Mouse (Mus musculus) thymus, adult 2 months (tissue): ENCODE measurements around the gene Gm20388. TPM values are rescaled to one million over a fixed set of nuclear protein-coding genes. Genes with fewer than 3 reads are reported as not detected.
"Not testable (repeated sequence)": the region's sequence is repeated elsewhere in the genome, so short reads cannot be mapped to it uniquely, and the experiment has no call there.

ENCODE experiments used
- DNase-seq: peaks from one replicate; pipeline ENCODE4 v3.0.0; 2021
- H3K27ac ChIP-seq: fragments of 200-500 bp; 2 replicates; pipeline ENCODE4 v1.5.1; 2012; ENCODE audit warnings: low read length, control low read depth; ENCODE audit not compliant: control insufficient read depth, insufficient read depth
- H3K27me3 ChIP-seq: fragments of 200-500 bp; 2 replicates; pipeline ENCODE4 v1.6.1; 2012; ENCODE audit warnings: mild to moderate bottlenecking, low read length, moderate library complexity, mixed read lengths; ENCODE audit not compliant: control insufficient read depth, insufficient read depth
- H3K36me3 ChIP-seq: fragments of 200-500 bp; 2 replicates; pipeline ENCODE4 v1.6.1; 2012; ENCODE audit warnings: mild to moderate bottlenecking, low read length, moderate library complexity; ENCODE audit not compliant: control insufficient read depth, insufficient read depth
- H3K4me1 ChIP-seq: fragments of 200-500 bp; replicated peaks from 2 replicates; pipeline ENCODE4 v1.6.1; 2012; ENCODE audit warnings: low read length; ENCODE audit not compliant: control insufficient read depth, insufficient read depth
- H3K4me3 ChIP-seq: fragments of 200-500 bp; 2 replicates; pipeline ENCODE4 v1.5.1; 2012; ENCODE audit warnings: mild to moderate bottlenecking, low read length, control low read depth, moderate library complexity; ENCODE audit not compliant: control insufficient read depth, insufficient read depth
- CTCF ChIP-seq: fragments of 200-500 bp; IDR thresholded peaks from 2 replicates; pipeline ENCODE4 v1.5.1; 2012; ENCODE audit warnings: mild to moderate bottlenecking, control low read depth, low read length, moderate library complexity, borderline replicate concordance; ENCODE audit not compliant: control insufficient read depth, poor library complexity, insufficient read depth; ENCODE audit errors: extremely low read depth
- POLR2A ChIP-seq: fragments of 200-500 bp; IDR thresholded peaks from 2 replicates; pipeline ENCODE4 v1.6.1; 2012; ENCODE audit warnings: mild to moderate bottlenecking, low read length, control low read depth, moderate library complexity; ENCODE audit not compliant: control insufficient read depth, poor library complexity, insufficient read depth; ENCODE audit errors: extremely low read depth
- WGBS: fragments of 180-500 bp; shearing (Covaris S2); methylation state at CpG from one replicate; pipeline ENCODE4 v1.1.7; 2018; 5-methylcytosine and 5-hydroxymethylcytosine counted together
- polyA plus RNA-seq: library from polyadenylated mRNA; depleted of rRNA; stranded (reverse); fragments of >200 nt; gene quantifications from 2 replicates; pipeline ENCODE4 v1.2.3, GENCODE M21; 2012

Gm20388 gene
- polyA plus RNA-seq, 1 experiment = 103 TPM

DNA sequence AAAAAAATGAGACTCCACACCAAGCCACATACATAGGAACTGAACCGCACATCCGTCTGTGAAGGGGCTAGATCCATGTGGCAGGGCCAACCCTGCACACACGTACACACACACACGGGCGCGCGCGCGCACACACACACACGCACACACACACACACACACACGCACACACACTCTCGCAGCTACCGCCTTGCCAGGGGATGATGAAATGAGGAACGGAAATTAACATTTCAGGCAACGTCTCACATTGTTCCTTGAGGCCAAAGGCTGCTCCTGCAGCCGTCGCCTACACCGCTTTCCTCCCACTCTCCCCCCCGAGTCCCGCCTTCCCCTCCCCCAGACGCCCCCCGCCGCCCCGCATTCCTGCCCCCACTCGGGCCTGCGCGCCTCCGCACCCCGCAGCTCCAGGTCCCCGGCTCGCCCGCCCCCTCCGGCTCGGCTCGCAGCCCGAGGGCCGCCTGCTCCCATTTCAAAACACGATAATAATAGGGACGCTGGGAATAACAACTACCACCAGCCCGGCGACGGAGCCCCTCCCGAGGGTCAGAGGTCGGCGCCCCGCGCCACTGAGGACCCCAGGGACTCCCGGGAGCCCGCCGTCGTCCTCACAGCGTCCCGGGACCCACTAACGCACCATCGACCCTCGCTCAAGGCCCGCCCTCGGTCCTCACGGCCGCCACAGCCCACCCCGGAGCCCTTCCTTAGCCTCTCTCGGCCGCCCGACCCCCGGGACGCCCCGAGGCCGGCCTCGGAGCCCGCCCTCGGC is 3130.6 kb downstream of the Gm20388 start:
- under 1% methylated on average over 70 of the region's 71 CpGs for WGBS
- H3K27me3 ChIP-seq = no peaks in the 10 kb centered on the region
- H3K36me3 ChIP-seq = no peaks in the 10 kb centered on the region
- no peak for TF ChIP-seq POLR2A
- peaks cover 24% of the 10 kb centered on the region for H3K4me1 ChIP-seq
- H3K4me3 ChIP-seq = peak overlapping the region; percentile 88
- H3K27ac ChIP-seq = peak overlapping the region; percentile 81
- DNase-seq = peak; percentile 72

DNA sequence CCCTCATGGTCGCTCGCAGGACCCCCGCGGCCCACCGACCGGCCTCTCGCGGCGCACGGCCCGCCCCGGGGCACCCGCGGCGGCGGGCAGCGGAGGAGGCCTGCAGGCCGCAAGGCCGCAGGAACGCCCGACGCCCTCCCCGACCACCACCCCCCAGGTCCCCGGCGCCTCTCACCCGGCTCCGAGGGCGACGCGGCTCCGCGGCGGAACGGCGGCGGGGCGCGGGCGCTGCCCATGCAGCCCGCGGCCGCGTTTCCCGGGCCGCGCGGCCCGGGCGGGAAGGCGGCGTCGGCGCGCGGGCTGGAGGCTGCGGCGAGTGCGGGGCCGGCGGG is 3131.1 kb downstream of the Gm20388 start:
- H3K4me1 ChIP-seq = peaks cover 19% of the 10 kb centered on the region
- no peaks in the 10 kb centered on the region for H3K27me3 ChIP-seq
- peak overlapping the region; percentile 81; the same call in 1 of the 2 replicates for H3K27ac ChIP-seq
- H3K4me3 ChIP-seq = peak overlapping the region; percentile 88
- 4% methylated on average over 60 of the region's 60 CpGs for WGBS
- TF ChIP-seq POLR2A (no peak), CTCF (no peak)
- DNase-seq = no peak
- no peaks in the 10 kb centered on the region for H3K36me3 ChIP-seq

DNA sequence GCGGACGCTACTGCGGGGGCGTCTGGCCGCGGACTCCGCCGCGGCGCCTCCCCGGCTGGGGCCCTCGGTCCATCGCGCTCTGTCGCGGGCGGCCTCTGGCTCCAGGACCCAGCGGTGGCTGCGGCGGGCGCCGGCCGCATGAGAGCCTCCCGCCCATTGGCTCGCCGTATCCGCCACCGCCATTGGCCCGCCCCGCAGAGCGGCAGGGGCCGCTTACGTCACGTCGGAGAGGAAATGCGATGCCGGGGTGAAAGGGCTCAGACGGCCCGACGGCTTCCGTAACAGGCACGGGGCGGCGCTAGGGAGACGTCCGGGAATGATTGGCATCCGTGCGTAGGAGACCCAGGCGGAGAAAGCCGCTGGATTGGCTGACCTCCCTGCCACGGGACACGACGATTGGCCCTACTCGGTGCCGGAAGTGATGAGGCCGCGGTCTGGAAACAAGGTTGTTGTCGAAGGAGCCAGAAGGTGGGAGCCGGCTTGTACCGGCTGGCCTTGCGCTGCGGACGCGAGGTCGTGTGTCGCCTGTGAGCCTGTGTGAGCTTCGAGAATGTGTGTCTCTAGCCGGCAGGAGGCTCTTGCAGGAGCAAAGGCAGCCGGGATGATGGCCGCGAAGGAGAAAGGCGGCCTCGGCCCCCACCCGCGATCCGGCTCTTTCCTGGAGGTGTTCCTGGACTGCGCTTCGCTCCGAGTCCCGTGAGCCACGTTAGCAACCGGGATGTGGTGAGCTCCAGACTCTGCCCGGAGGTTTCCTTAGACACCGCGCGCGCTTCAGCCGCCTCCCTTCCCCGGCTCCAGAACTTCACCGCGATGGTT is 3131.7 kb downstream of the Gm20388 start, which contains the start of gene Ankrd11:
Gene Ankrd11 (minus strand): TSS at position 120 of the 816 bp plus-strand sequence.
- DNase-seq = peak; percentile 99
- Histone ChIP-seq H3K4me3 (peak within 1 kb of the TSS; percentile 88), H3K36me3 (no peaks in the 10 kb centered on the region), H3K27me3 (no peaks in the 10 kb centered on the region), H3K4me1 (peaks cover 15% of the 10 kb centered on the region), H3K27ac (peak within 1 kb of the TSS; percentile 86)
- WGBS = under 1% methylated on average over 91 of the region's 91 CpGs
- TF ChIP-seq POLR2A (peak; percentile 96), CTCF (0 out of 2 replicates have a peak, but pooled peaks have one; percentile 60)

DNA sequence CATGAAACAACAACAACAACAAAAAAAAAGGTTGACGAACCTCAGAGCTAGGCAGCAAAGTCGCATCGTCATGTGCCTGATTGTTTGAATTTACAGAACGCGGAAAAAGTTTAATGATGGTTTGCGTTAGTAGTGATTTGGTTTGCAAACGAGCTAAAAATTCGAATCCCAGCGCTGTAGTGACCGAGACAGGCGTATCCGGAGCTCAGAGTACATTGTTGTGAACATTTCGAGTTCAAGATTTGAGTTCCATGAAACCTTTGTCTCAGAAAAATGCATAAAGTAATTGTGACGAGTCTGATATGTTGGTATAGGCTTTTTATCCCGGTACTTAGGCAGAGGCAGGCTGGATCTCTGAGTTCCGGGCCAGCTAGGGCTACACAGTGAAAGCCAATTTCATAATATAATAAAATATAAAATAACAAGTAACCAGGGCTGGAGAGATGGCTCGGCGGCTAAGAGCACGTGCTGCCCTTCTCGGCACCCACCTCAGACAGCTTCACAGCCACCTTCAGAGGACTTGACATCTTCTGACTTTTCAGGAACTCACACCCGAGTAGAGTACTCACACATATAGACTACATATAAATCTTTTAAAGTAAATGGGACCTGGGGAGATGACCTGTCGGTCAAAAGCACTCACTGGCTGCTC is 3132.5 kb downstream of the Gm20388 start:
- DNase-seq = no peak
- TF ChIP-seq CTCF = no peak
- no peak for TF ChIP-seq POLR2A
- H3K27me3 ChIP-seq = no peaks in the 10 kb centered on the region
- peaks cover 11% of the 10 kb centered on the region for H3K4me1 ChIP-seq
- H3K36me3 ChIP-seq = no peaks in the 10 kb centered on the region
- 6% methylated on average over 22 of the region's 22 CpGs for WGBS
- peak overlapping the region; percentile 86 for H3K27ac ChIP-seq
- H3K4me3 ChIP-seq = peak overlapping the region; percentile 73

DNA sequence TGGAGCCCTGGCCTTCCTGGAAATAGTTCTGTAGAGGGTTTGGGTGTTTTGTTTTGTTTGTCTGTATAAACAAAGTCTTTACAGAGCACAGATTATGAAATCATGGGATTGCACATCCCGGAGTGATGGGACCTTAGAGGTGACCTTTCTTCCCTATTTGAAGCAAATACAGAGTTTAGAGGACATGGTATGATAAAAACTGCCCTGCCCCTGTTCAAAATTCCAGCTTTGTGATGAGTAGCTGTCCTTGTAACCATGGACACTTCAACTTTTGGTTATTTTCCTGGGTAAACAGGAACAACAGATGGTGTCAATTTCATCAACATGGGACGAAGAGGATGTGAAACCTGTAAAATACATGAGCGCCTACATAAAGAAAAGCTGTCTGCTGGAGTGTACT is 3133.3 kb downstream of the Gm20388 start:
- no peaks in the 10 kb centered on the region for H3K36me3 ChIP-seq
- no peak for DNase-seq
- H3K4me1 ChIP-seq = peaks cover 11% of the 10 kb centered on the region
- no peak overlapping the region for H3K4me3 ChIP-seq
- 91% methylated on average over 3 of the region's 3 CpGs for WGBS
- TF ChIP-seq CTCF = no peak
- TF ChIP-seq POLR2A = no peak
- H3K27me3 ChIP-seq = no peaks in the 10 kb centered on the region
- no peak overlapping the region for H3K27ac ChIP-seq

DNA sequence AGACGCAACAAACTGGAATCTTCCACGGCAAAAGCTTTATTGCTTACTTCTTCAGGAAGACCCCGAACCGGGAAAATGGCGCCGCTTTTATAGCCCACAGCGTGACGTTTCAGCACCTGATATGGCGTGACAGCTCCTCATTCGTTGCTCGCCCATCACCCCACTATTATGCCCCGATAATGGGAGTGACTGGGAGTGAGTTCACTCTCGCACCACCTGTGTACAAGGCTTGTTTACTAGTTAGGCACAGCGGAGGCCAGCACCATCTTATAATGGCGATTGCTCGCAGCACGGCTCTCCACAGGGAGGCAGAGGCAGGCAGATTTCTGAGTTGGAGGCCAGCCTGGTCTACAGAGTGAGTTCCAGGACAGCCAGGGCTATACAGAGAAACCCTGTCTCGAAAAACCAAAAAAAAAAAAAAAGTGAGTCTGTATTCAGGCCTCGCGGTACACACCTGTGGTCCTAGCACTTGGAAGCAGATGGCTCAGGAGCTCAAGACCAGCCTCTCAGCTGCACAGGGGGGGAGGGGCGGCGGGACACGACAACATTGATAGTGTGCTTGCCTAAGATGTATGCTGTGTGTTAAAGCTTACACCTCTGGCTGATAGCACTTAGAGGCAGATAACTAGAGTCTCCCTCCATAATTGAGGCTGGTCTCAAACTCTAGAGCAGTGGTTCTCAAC is 3134.2 kb downstream of the Gm20388 start:
- H3K4me1 ChIP-seq, H3K27ac ChIP-seq, DNase-seq, H3K27me3 ChIP-seq, H3K4me3 ChIP-seq, H3K36me3 ChIP-seq: not testable (repeated sequence)
- 91% methylated on average over 23 of the region's 23 CpGs for WGBS
